Mouse (Mus musculus) liver (tissue): ENCODE results near the gene Igtp.
"Not testable (repeated sequence)": the region's sequence is repeated elsewhere in the genome, so short reads cannot be mapped to it uniquely, and the experiment has no call there.

Experiments
- DNase-seq: peaks from one replicate; pipeline ENCODE4 v3.0.0-alpha.2; 2020; ENCODE audit warnings: mixed read lengths

Igtp gene

GRCm38 (mm10) chr11:58214391-58215048 lies 15.2 kb downstream of the Igtp start:
- DNase-seq, result peak; percentile 91

- DNase-seq, result not testable (repeated sequence)
These were observed 15.7 kb downstream of the Igtp start for GRCm38 (mm10) chr11:58215049-58215430.

DNA sequence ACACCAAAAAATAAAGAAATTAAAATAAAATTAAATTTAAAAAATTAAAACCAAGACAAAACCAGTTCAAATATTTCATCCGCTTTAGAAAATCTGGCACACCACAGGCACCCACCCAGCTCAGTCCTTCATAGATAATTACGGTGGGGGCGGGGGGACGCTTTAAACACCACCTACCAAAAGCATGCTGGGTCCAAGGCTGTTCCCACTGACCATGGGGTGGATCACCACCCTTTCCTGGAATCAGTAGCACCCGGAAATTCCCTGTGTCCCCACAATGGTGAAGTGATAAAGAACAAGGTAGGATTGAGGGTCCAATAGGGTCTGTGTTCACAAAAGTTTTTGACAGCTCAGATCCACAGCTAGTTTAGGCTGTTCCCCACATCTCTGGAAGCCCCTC lies 16.5 kb downstream of the Igtp start:
- no peak for DNase-seq

DNA sequence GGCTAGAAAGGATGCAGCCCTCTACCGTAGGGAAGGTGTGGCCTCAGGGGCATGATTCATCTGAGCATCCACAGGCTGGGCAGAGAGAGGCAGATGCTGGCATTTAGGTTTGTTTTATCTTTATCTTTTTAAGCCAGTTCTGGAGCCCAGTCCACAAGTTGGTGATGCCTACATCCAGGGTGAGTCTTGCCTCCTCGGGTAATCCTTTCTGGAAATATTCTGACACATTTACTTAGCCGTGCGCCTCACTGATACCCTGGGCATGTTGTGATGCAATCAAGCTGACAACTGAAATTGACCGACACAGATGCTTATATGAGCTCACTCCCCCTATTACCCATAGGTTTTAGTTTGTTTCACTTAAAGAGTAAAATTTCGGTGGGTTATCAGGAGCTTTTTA lies 17.5 kb downstream of the Igtp start:
- no peak for DNase-seq

GRCm38 (mm10) chr11:58223751-58224150 lies 24.4 kb downstream of the Igtp start:
- no peak for DNase-seq

- peak; percentile 51 for DNase-seq
These were observed 25.0 kb downstream of the Igtp start for GRCm38 (mm10) chr11:58224313-58224712.

GRCm38 (mm10) chr11:58224872-58225271 lies 25.5 kb downstream of the Igtp start:
- DNase-seq, result not testable (repeated sequence)

GRCm38 (mm10) chr11:58225655-58226054 lies 26.3 kb downstream of the Igtp start:
- DNase-seq, result peak; percentile 73

DNA sequence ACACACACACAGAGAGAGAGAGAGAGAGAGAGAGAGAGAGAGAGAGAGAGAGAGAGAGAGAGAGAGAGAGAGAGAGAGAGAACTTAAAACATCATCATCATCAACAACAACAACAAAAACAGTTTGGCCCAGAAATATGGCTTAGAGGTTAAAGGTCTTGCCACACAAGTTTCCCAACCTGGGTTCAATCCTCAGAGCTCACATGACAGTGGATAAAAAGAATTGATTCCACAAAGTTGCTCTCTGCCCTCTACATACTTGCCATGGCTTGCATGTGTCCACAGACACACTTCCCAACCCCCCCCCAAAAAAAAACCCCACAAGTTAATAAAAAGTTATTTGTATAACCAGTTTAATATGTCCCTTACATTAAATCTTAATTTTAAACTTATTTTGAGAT lies 27.1 kb downstream of the Igtp start:
- DNase-seq, result no peak

DNA sequence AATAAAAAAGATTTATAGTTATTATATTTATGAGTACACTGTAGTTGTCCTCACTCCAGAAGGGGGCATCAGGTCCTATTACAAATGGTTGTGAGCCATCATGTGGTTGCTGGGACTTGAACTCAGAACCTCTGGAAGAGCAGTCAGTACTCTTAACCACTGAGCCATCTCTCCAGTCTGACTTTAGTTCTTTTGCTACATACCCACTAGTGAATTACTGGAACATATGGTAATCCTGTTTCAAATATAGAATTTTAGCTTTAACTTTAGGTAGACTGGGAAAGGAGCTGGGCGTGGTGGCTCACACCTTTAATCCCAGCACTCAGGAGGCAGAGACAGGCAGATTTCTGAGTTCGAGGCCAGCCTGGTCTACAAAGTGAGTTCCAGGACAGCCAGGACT lies 28.7 kb downstream of the Igtp start:
- not testable (repeated sequence) for DNase-seq

- no peak for DNase-seq
These were observed 31.1 kb downstream of the Igtp start for GRCm38 (mm10) chr11:58230396-58230910.

DNA sequence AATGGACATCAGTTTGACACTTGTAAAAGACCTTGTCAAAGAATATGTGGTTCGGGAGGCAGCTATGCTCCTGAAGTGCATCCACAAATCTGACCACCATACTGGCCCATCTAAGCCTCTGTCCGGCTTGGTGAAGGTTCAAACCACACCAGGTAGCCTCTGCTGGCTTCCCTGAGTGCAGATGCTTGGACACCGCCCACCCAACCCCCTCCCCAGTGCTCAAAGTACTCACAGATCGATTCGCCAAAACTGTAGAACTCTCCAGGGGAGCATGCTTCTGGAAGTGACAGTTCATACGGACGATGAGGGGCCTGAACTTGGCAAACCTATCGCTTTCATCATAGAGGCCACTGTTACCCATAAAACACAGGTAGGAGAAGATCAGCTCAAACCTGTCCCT lies 31.8 kb downstream of the Igtp start:
- no peak for DNase-seq

DNA sequence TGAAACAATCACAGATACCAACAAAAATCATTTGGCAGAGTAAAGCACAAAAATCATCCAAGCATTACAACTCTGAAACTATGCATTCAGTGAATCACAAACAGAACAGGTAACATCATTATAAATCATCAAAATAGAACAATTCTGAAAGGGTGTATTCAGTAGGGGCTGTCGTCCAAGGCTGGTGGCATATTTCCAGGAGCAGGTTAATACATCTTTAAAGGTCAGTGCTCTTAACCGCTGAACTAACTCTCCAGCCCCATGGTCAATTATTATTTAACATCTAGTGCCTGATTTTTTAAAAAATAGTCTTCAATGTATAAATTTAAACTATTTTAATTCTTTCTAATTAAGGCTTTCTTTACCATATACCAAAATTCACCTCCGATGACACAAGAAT lies 35.2 kb downstream of the Igtp start:
- not testable (repeated sequence) for DNase-seq

DNA sequence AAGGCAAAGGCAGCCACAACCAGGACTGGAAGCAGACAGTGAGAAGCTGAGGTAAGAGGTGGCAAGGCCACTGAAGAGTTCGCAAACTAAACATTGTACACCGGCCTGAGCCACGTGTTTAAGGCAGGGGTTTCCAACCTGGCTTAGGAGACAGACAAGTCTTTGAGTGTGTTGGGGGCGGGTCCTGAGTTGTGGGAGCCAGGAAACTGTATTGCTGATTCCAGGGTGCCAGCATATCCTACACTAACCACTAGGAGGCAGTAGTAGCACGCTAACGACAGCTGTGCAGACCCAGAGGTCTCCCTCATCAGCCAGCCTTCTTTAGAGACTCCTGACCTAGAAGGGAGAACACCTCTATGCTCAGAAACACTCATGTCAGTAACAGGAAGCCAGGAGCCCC lies 35.8 kb downstream of the Igtp start:
- DNase-seq, result peak; percentile 54

DNA sequence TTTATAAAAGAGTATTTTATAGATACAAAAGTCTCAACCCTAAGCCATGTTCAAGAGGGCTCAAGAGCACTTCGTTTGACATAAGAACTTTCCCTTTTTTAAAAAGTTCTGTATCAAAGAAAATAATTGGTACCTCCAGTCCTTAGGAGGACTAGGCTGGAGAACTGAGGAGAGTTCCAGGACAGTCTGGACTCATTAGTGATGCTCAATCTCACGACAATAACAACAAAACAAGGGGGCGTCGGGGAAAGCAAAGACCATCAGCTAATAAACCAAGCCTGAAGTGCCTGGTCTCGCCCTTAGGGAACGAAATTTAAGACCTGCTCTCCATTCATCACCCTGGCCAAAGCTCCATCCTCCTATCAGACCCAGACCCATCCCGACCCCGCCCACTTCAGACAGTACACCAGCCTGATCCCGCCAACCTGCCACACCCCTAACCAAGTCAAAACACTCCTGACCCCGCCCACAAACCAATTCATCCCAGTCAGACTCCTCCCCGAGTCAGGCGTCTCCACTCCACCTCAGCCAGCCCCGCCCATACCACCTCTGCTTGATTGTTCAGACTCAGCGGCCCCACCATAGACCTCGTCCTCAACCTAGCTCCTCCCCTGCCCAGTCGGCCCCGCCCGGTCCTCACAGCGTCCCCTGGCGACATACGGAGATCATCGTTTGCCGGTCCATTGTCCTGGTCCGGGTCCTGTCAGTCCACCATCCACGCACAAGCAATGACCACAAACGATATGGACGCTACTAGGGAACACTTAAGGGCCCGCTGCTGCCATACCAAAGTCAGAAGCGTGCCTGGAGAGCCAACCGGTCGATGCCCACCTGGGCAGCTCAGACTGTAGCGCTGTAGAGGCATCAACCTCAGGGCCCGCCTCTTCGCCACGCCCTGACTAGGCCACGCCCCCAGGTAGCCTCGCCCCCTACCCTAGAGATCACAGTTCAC lies 39.8 kb downstream of the Igtp start:
- peak; percentile 83 for DNase-seq

DNA sequence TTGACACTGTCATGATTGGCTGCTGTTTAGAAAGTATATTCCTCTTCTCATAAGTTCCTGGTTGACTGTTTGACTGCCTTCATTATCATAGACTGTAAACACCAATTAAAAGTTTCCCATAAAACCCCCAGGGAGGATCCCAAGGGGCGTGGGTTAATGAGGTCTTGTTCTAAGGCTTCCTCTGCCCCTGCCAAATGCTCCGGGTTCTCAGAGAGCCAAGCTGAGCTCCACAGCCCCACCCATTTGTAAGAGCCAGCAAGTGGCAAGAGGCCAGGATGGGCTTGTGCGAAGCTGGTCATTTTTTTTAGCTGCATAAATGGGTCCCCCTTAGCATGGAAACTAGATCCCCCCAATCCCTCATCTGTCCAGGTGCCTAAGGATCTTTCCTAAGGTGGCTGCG lies 47.9 kb downstream of the Igtp start:
- no peak for DNase-seq

DNA sequence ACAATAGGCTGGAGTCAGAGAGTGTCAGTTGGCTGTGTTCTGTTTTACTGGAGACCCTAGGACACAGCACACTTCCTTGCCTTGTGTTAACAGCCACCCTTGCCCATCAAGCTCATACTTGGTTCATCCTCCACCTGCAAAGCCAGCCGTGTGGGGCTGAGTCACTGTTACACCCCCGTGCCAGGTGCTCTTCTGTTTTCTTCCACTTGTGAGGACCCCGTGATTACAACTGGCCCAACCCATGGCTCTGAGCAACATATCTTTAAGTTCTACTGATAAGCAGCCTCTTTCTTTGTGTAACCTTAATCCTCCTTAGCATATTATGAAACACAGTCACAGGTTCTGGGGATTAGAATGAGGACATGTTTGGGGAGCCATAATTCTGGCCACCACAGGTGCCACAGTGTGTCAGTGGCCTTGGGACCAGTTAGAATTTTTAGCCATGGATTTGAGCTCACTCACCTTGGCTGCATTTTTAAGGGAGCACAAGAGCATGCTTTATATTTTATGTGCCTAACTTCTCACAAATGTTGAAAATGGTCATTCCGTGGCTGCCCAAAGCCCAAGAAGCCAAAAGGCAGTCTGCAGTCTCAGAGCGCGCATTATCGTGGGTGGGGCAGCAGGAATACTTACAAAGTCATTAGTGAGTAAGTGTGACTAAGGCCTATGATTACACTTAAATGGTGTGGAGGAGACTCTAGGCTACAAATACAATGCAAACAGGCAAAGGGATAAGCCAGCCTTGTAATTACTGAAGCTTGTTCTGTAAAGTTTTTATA lies 50.0 kb downstream of the Igtp start:
- no peak for DNase-seq

DNA sequence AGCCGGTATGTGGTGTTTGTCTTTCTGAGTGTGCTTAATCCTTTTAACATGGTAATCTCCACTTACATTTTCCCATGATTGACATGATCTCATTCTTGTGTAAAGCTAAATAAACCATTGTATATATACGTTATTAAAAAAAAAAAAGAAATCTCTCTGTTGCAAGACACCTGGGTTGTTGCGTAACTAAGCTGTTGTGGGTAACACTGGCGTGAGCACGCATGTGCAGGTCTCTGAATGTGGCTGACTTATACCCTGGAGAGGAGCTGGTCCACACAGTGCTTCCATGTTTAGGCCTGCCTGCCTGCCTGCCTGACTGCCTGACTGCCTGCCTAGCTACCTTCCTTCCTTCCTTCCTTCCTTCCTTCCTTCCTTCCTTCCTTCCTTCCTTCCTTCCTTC lies 51.2 kb downstream of the Igtp start:
- DNase-seq, result no peak

DNA sequence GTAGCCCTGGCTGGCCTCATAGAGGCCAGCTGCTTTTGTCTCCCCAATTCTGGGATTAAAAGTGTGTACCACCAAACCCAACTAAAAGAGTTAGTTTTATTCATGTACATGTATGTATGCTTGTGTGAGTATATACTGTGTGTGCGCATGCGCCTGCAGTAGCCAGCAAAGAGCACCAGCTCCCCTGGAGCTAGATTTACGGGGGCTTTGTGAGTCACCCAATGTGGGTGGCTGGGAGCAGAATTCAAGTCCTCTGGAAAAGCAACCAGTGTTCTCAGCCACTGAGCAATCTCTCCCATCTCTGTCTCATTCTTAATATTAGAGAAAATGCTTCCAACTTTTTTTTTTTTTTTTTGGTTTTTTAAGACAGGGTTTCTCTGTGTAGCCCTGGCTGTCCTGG lies 55.1 kb downstream of the Igtp start:
- no peak for DNase-seq
